Mouse (Mus musculus) liver (tissue): ENCODE measurements around the gene Aplf.

Experiments used
- DNase-seq: peaks from one replicate; pipeline ENCODE4 v3.0.0-alpha.2; 2020; ENCODE audit warnings: mixed read lengths

Gene Aplf

DNA sequence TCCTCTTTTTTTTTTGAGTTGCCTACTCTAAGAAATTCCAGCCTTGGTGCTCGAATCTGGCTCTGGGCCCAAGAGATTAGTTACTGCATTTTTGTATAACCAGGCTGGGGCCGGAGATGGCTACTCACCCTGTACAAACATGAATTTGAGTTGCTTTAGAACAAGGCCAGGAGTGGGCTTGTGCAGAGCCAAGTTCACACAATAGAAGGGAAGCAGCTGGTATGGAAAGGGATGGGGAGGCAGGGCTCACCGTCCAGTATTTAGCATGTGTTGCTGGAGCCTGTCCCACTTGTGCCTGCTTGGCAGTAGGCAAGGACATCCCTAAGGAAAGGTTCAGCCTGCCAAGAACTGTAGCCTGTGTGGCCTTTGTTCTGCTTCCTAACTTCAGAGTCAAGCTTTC, 50.7 kb downstream of the Aplf start:
- no peak for DNase-seq

DNA sequence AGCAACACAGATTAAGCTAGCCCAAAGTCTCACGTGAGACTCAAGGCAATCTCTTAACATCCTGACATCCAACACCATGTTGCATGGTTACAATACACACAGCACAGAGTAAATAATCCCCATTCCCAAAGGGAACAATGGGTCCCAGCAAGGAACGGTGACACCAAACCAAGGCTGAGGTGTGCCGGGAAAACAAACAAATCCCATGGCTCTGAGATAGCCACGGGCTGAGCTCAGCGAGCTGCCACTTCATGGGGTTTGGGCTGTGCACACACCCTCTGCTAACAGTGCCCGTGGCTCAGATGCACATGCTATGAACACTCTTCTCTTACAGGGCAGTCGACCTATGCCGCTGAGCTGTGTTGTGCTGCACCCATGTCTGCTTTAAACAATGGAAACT, 54.0 kb downstream of the Aplf start:
- DNase-seq = no peak

DNA sequence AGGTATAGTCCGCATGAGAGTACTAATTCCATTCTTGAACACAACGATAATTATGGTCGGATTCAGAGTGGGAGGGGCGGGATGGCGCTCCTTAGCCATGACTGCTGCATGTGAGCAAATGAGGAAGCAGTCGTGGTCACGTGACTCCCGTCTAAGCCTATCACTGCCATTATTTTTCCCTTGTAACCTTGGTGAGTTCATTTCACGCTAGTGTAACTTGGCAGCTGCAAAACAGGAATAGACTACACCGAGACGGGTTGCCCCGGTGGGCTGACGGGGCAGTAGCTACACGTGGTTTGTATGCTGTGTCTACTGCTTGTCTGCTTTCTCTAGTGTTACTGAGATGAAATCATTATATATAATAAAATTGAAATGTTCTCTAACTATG, 56.3 kb downstream of the Aplf start:
- DNase-seq = no peak

DNA sequence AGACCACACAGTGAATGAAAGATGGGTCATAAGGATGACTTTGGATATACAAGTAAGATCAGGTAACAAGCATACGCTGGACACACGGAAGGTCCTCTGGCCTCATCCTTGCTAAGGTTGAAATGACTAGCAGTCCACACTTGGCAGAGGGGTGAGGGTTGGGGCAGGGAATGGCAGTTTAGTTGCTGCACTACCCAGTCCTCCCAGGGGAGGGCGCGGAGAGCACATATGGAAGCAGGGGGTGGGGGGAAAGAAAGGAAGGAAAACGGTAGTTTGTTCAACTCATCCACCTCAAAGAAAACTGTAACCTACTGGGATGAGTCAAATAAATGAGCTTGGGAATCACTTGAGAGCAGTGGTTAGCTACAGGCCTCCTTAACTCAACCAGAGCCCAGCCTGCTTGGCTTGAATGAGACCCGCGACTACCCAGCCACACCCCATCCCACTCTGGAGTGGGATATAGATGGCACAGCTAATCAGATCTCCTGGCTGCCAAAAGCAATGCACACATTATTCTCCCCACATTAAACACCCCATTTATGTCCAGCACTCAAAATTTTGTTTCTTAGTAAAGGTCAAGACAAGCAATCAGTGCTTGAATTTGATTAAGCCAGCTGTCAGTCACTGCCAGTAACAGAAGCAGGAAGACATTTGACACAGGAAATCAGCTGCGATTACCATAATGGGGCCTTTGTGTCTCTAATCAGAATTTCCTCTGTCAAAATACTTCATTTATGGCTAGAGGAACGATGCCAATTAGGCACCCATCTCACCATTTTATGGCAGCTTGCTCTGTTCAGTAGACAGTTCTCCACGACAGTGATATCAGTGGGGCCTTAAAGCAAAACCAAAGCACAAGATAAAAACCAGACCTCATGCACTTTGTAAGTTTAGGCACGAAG, 56.9 kb downstream of the Aplf start:
- DNase-seq = peak; percentile 65

DNA sequence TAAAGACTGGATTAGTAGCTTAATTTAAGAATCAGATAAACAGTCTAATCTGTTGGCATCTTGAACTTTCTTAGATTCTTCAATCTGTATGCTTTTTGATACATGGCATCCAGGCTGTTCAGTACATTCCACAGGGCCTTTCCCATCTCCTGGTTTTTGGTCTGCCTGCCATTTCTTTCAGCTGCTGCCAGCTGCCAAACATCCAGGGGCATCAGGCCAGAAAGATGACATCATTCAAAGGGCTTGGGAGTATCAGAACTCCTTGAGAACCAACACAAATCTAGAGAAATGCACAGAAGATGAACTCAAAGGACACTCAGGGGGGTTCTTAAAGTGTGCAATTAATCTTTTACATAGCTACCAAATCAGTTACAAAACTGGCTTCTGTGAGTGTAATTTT, 72.2 kb downstream of the Aplf start:
- DNase-seq = no peak

DNA sequence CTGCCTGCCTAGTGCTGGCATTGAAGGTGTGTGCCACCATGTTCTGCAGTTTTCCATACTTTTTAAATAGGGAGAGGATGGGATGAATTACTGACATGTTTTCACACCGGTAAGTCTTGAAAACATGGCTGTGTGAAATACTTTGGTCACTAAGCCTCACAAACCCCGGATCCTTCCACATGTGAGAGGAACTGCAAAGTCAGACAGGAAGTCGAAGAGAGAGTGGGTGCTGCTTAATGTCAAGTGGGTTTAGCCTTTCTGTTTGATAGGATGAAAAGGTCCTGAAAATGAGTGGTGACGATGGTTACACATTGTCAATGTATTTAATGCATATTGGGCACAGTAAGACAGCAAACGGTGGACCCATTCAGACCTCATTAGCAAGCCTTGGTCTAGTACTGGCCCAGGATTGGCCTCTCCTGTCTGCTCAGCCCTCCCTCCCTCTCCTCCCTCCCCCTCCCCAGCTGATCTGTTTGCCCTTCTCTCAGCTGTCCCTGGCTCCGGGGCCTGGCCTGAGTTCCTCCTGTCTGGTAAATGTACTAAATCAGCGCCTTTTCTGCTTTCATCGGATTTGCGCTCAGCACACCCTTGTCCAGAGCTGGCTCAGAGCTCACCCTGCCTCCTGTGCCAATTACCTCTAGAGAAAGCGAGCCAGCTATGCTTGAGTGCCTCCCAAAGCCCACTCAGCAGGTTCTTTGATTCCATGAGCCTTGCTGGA, 74.7 kb downstream of the Aplf start:
- DNase-seq = no peak

DNA sequence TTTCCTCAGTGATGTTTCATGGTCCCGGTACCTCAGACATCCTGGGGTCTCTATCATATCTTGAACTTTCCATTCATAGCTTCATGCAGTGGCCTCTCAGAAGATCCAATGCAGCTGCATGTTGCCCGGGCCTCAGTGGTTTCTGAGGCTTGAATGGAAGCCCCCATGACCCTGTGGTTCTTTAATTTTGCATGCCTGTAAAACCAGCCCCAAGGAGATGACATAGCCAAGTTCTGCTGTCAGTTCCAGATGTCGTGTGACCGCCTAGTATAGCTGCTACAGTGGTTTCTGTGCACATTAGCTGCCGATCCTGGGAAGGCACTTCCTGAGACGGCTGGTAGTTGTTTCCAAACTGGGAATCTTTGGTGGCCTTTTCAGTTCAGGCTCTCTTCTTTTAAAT, 77.8 kb downstream of the Aplf start:
- no peak for DNase-seq

DNA sequence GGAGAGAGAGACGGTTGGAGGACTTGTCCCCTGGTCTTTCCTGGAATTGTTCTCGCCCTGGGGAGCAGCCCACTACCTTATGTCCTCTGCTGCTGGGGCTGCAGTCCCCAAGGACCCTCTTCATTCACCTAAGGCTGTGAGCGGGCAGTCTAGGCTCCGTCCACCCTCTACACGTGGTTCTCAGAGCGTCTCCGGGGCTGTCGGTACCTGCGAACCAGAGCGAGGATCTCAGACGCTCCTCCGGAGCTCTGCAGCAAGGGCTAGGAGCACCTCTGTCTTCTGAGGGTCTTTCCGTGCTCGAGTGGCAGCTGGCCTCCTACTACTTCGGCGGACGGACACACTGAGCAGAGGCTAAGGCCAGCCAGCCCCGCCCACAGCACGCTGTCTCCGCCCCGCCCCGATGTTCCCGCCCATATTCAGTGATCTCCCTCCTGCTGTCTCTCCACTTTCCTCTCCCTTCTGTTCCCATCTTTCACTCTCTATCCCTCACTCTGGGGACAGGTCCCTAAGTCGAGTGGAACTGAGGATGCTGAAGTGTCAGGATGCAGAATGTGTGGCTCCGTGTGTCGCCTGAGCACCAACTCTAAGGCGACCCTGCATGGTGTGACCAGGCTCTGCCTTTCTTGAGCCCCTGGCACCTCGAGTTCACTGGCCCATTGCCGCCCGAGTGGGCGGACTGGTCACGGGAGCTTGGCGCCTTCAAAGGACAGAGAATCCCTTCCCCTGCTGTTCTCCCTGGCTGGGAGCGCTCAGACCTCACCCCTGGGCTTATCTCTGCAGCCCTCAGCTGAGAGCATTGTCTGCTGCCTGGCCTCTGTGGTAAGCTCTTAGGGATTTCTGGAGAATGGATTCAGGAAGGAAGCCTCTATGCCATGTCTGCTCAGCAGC, 81.4 kb downstream of the Aplf start, which contains the start of gene Prokr1:
TSS of gene Prokr1 (minus strand) at position 350 of the 888 bp plus-strand sequence.
- peak; percentile 92 for DNase-seq

DNA sequence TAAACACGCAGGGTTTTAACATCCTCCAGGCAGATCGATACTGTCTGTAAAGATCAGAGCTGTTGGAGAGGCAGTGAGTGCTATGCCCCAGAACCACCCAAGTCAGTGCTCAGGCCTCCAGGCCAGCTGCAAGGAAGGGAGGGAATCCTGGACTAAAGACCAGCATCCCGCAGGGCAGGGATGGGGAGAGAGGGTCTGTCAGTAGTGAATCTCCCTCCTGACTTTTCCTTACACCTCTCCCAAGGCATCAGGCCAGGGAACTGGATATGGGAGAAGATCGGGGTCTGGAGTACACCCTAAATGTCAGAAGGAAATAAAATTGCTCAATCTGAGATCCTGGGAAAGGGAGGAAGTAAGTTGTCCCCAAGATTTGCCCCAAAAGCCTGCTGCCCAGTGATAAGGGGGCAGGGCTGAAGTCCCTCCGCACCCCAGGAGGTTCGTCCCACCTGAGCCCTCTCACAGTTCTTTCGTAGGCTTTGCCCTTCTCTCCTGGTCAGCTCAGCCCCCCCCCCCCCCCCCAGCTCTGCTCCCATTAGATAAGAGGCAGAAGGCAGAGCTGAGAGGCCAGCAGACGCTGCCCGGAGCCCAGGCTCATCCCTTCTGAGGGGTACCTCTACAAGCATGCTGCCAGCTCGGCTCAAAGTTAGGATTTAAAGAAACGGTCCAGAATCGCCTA, 82.1 kb downstream of the Aplf start:
- DNase-seq = peak; percentile 75

DNA sequence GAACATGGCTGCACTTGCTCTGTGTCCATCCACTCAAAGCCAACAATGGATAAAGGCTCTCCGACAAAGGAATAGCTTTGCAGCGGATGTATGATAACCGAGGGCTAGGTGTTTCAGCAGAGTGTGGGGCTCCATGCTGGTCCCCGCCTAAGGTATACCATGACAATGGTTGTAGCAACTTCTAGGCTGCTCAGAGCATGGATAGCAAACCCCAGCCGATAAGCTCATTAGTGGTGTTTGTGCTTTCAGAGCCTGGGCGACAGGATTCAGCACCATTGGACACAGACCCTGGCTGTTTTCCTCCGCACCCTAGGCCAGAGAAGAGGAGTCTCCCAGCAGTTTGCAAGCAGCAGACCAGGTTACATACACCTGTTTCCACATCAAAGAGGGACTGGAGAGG, 88.0 kb downstream of the Aplf start:
- DNase-seq = no peak

DNA sequence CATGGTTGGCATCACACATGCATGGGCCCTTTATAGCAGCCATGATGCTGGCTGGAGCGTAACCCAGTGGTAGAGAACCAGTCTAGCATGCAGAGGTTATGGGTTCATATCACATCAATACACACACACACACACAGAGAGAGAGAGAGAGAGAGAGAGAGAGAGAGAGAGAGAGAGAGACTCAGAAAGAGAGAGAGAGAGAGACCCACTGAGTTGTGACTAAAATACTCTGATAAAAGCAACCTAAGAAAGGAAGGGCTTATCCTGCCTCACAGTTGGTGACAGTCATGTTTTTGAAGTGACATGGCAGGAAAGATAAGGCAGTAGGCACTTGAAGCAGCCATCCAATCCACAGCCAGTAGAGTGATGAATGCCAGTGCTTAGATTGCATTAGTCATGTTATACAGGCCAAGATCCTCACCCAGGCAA, 88.8 kb downstream of the Aplf start:
- DNase-seq = peak; percentile 76

DNA sequence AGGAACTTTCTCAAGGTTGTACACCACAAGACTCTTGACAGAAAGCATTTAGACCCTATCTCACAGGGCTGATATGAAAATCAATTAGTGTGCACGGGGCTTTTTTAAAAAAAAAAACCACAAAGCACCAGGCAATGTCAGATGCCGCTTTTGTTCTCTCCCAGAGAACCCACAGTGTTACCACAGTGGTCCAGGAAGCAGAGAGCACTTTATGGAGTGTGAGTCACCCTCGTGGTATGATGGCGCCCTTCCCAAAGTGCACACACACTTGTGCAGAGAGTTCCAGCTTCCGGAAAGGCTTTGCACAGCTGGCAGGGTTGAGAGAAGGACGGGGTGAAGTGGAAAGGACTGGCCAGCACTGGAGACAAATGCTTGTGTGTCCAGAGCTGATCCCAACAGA, 89.5 kb downstream of the Aplf start:
- DNase-seq = peak; percentile 46

DNA sequence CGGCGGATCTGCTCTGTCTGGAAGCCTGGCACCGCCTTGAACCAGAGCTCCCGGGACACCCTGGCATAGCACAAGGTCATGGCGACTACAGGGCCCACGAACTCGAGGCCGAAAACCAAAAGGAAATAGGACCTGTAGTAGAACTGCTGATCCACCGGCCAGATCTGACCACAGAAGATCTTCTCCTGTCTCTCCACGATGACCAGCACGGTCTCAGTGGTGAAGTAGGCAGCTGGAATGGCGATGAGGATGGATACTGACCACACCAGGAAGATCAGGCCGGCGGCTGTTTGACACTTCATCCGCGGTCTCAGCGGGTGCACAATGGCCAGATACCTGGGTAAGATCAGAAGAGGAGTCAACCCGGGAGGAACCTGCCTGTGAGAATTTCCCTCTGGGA, 90.4 kb downstream of the Aplf start:
- DNase-seq = no peak

DNA sequence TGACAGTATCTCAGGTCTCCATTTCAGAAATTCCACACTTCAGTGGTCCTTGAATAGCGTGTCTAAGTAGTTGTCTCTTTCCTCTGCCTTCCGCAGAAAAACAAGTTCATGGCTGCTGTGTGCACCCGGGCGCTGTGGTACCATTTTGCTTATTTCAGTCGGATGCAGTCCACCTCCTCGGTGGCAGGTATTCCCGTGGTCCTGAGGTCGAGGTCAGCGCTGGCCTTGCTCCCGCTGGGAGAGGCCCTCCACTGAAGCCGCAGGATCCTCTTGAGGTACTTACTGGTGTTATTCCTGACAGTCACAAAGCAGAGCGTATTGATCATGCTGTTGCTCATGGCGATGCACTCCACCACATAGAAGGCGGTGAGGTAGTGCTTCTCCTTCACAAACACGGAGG, 90.9 kb downstream of the Aplf start:
- no peak for DNase-seq
